In genomic region chr16:78563093-78563971, GRCm38 (mm10) we compare ENCODE assay signal across 8 mouse cellular contexts. TPM values are rescaled to one million over a fixed set of nuclear protein-coding genes. Genes with fewer than 3 reads are reported as not detected.
DNase-seq lines count a peak whose midpoint lies in the region; ATAC-seq lines count a peak whose summit lies in the region.
"Had no signal": no experiment of that assay in that cellular context is flagged by ENCODE, and none has a peak within 500 bp of the region (broad histone marks: within the 10 kb centered on the region; RNA-seq: fewer than 3 reads in every experiment).

No protein-coding gene starts in this region.

- peak; percentile 14 for DNase-seq in lung, postnatal 36 days
- DNase-seq in lung, postnatal 25 days (ENCODE audit: low spot score): no peak
- DNase-seq in c-Kit-positive CD71-positive TER-119-negative erythroid progenitor cells, embryonic 14.5 days (ENCODE audit: low read depth): peak; percentile 44
- DNase-seq in thymus, postnatal 36 days: peak; percentile 67 to 68
- DNase-seq in cerebellum, postnatal 25 days: no peak
- no peak for DNase-seq in kidney, postnatal 10 days

- no peaks in the 10 kb centered on the region for H3K36me3 ChIP-seq in liver, embryonic 16.5 days (ENCODE audit: control insufficient read depth, insufficient read depth)

- peaks cover 11% of the 10 kb centered on the region for H3K4me1 ChIP-seq in liver, embryonic 16.5 days (ENCODE audit: control insufficient read depth, low read depth, low read length)
- H3K4me1 ChIP-seq: embryonic facial prominence, embryonic 10.5 days had no signal

- no peaks in the 10 kb centered on the region for H3K9me3 ChIP-seq in liver, embryonic 16.5 days (replicated peaks; ENCODE audit: control insufficient read depth, low read length)
- H3K9me3 ChIP-seq: embryonic facial prominence, embryonic 10.5 days had no signal

- H3K27me3 ChIP-seq in liver, embryonic 16.5 days (ENCODE audit: control insufficient read depth, insufficient read depth, low read depth, low read length): no peaks in the 10 kb centered on the region

- WGBS in liver, embryonic 16.5 days (ENCODE audit: insufficient replicate concordance): 25% methylated on average over 15 of the region's 15 CpGs

- H3K4me2 ChIP-seq in liver, embryonic 16.5 days (ENCODE audit: low read depth, low read length): peak overlapping the region; percentile 13; the same call in 1 of the 2 replicates

- peak overlapping the region; percentile 24; the same call in 1 of the 2 replicates for H3K27ac ChIP-seq in liver, embryonic 16.5 days (ENCODE audit: low read length)
- H3K27ac ChIP-seq: embryonic facial prominence, embryonic 10.5 days had no signal

- H3K4me3 ChIP-seq in liver, embryonic 16.5 days (ENCODE audit: low read depth, low read length): no peak overlapping the region
- H3K4me3 ChIP-seq: embryonic facial prominence, embryonic 10.5 days had no signal

- ATAC-seq in liver, embryonic 16.5 days (ENCODE audit: low read depth): peak; percentile 68

- no peak overlapping the region for H3K9ac ChIP-seq in liver, embryonic 16.5 days (ENCODE audit: low read depth, low read length)

RNA-seq across cellular contexts. Expression of gene D16Ertd472e, which starts 13.2 kb away (rescaled TPM):
- polyA plus RNA-seq in liver, embryonic 16.5 days (2015; fragmentation: Nextera tagmentation; extraction: Ambion mirVana): 3.3 and 3.4 TPM in 2 replicates

Comparison
In these comparisons a context has a peak if more than half of its experiments do, and no peak if none do; other contexts are left out.
1. DNase-seq: peak in lung, postnatal 36 days (single experiment), c-Kit-positive CD71-positive TER-119-negative erythroid progenitor cells, embryonic 14.5 days (single experiment) and thymus, postnatal 36 days (2 of 2); none in lung, postnatal 25 days (single experiment), cerebellum, postnatal 25 days (0 of 2) and kidney, postnatal 10 days (single experiment).